Mouse (Mus musculus) stomach, embryonic 15.5 days (tissue): ENCODE data around the gene 4921524J17Rik. TPM values are rescaled to one million over a fixed set of nuclear protein-coding genes. Genes with fewer than 3 reads are reported as not detected.

Experiments
- ATAC-seq: fragments of 200-750 bp; cut with Nextera tagmentation; 2 replicates; pipeline ENCODE4 v1.8.0; 2017; ENCODE audit warnings: low read depth, moderate number of reproducible peaks, moderate TSS enrichment; ENCODE audit not compliant: insufficient read depth, low FRiP score
- H3K27ac ChIP-seq: fragments of 300-500 bp; sonication (generic); 2 replicates; pipeline ENCODE4 v1.5.1; 2015; ENCODE audit warnings: mild to moderate bottlenecking, inconsistent platforms
- H3K27me3 ChIP-seq: fragments of 300-500 bp; sonication (generic); replicated peaks from 2 replicates; pipeline ENCODE4 v1.6.1; 2015; ENCODE audit warnings: inconsistent platforms
- H3K36me3 ChIP-seq: fragments of 300-500 bp; sonication (generic); 2 replicates; pipeline ENCODE4 v1.6.1; 2015; ENCODE audit warnings: inconsistent platforms
- H3K4me1 ChIP-seq: fragments of 300-500 bp; sonication (generic); 2 replicates; pipeline ENCODE4 v1.6.1; 2015; ENCODE audit warnings: inconsistent platforms
- H3K4me2 ChIP-seq: fragments of 300-500 bp; sonication (generic); 2 replicates; pipeline ENCODE4 v1.6.1; 2015; ENCODE audit warnings: mild to moderate bottlenecking, inconsistent platforms
- H3K4me3 ChIP-seq: fragments of 300-500 bp; sonication (generic); replicated peaks from 2 replicates; pipeline ENCODE4 v1.5.1; 2015; ENCODE audit warnings: inconsistent platforms
- H3K9ac ChIP-seq: fragments of 300-500 bp; sonication (generic); 2 replicates; pipeline ENCODE4 v1.6.1; 2015; ENCODE audit warnings: inconsistent platforms
- H3K9me3 ChIP-seq: fragments of 300-500 bp; sonication (generic); 2 replicates; pipeline ENCODE4 v1.6.1; 2016; ENCODE audit warnings: inconsistent platforms
- WGBS: fragments of 180-500 bp; shearing (Covaris S2); methylation state at CpG from one replicate; pipeline ENCODE4 v1.1.7; 2015; 5-methylcytosine and 5-hydroxymethylcytosine counted together
- polyA plus RNA-seq: library from polyadenylated mRNA; unstranded; fragments of >200 nt; fragmentation: Nextera tagmentation; extraction: Ambion mirVana; gene quantifications from 2 replicates; pipeline ENCODE4 v1.2.1, GENCODE M21; 2015

4921524J17Rik gene
- polyA plus RNA-seq, 1 experiment from 2014 or later: 37.7 TPM

DNA sequence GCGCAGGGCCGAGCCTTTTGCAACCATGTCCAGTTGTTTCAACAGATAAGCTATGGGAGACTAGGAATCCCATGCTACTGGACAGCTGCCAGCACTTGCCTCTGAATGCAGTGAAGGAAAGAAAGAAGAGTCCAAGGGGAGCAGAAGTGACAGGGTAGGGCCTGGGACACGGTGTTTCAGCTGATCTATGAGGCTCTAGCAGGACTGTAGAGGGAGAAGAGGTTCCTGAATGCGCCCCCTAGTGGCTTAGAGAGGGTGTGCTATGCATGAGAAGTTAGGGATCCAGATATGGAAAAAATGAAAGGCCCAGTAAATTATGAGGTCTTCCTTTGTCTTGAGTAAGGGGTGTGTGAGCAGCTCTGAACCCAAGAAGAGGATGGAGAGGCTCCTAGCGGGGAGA lies 35.1 kb downstream of the 4921524J17Rik start:
- H3K9me3 ChIP-seq: no peaks in the 10 kb centered on the region
- no peak for ATAC-seq
- no peak overlapping the region for H3K27ac ChIP-seq
- H3K4me1 ChIP-seq: no peaks in the 10 kb centered on the region
- no peak overlapping the region for H3K9ac ChIP-seq
- WGBS: 53% methylated on average over 5 of the region's 5 CpGs
- no peaks in the 10 kb centered on the region for H3K27me3 ChIP-seq
- H3K4me3 ChIP-seq: no peak overlapping the region
- H3K4me2 ChIP-seq: no peak overlapping the region
- H3K36me3 ChIP-seq: no peaks in the 10 kb centered on the region

DNA sequence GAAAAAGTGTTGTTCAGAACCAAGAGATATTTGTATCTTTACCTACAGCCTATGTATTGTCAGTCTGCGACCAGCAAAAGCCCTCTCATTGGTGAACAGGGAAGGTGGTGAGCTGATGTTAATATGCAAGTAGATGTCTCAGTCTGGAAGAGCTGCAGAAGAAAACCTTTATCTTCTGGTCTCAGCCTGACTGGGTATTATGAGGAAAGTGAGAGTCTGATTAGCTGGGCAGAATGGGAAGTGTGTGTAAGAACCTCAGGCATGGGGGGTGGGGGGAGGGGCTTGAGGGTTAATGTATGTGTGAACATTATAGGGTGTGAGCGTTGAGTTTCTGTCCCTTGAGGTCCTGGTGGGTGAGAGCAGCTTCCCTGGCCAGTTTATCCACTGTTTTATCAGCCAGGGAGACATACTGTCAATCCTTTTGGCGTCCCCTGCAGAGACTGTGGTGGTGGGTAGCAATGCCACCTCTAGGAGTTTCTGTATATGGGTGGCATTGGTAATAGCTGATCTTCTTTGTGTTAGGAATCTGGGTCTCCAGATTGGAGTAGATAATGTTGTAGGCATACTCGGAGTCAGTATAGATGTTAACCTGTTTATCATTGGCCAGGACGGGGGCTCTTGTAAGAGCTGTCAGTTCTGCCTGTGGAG lies 36.1 kb downstream of the 4921524J17Rik start:
- H3K36me3 ChIP-seq: no peaks in the 10 kb centered on the region
- H3K9ac ChIP-seq: no peak overlapping the region
- WGBS: 74% methylated on average over 5 of the region's 5 CpGs
- H3K4me1 ChIP-seq: no peaks in the 10 kb centered on the region
- H3K4me3 ChIP-seq: no peak overlapping the region
- no peak overlapping the region for H3K4me2 ChIP-seq
- no peak overlapping the region for H3K27ac ChIP-seq
- ATAC-seq: no peak
- no peaks in the 10 kb centered on the region for H3K9me3 ChIP-seq
- H3K27me3 ChIP-seq: no peaks in the 10 kb centered on the region

DNA sequence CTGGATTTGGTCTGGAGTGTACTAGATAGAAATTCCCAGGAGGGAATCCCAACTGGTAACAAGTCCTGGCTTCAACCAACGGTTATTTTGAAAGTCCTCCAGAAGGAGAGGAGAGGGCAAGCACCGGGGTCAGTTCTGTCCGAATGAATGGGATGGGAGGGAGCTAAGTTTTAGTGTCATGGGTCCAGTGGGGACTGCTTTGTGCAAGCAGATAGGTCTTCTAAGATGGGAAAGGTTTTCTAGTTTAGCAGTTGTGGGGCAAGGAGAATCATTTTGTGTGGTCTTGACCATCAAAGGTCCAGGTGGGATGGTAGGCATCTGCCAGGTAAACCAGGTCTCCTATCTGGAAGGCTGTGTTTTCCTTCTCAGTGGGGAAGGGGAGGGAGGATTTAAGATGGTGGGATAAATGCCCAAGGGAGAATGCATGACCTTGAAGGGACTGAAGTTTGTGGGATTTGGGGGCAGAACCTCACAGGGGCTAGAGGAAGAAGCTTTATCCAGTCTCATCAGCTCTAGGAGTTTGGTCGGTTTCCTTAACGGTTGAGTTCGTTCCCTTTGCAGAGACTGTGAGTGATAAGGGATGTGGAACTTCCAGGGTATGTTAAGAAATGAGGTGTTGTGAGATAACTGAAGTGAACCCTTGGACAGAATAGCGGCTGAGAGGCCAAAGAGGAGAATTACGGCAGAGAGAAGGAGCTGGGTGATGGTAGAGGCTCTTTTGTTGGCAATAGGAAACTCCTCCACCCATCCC lies 36.8 kb downstream of the 4921524J17Rik start:
- Histone ChIP-seq H3K4me2 (no peak overlapping the region), H3K27me3 (no peaks in the 10 kb centered on the region), H3K36me3 (no peaks in the 10 kb centered on the region), H3K4me1 (no peaks in the 10 kb centered on the region), H3K9me3 (no peaks in the 10 kb centered on the region), H3K27ac (no peak overlapping the region), H3K4me3 (no peak overlapping the region), H3K9ac (no peak overlapping the region)
- 80% methylated on average over 8 of the region's 8 CpGs for WGBS
- no peak for ATAC-seq

DNA sequence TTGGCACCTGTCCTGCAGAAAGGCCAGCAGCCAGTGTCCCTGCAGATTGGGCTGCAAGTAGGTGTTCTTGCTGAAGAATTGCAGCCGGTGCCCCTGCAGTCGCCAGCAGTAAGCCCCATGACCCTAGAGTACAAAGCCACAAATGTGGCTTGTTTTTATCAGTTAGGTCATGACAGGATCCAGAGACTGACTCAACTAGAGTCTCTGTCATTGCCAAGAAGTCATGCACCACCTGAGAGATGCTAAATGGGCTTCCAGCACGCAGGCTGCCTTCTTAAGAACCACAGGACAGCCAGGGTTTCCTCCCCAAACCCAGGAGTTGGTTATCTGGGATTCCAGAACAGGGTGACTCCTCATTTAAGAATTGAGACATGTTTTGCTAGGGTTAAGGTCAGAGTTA lies 37.6 kb downstream of the 4921524J17Rik start:
- no peak for ATAC-seq
- H3K9ac ChIP-seq: no peak overlapping the region
- no peaks in the 10 kb centered on the region for H3K4me1 ChIP-seq
- no peak overlapping the region for H3K27ac ChIP-seq
- H3K4me3 ChIP-seq: no peak overlapping the region
- 74% methylated on average over 3 of the region's 3 CpGs for WGBS
- H3K36me3 ChIP-seq: no peaks in the 10 kb centered on the region
- H3K4me2 ChIP-seq: no peak overlapping the region
- H3K9me3 ChIP-seq: no peaks in the 10 kb centered on the region
- no peaks in the 10 kb centered on the region for H3K27me3 ChIP-seq

DNA sequence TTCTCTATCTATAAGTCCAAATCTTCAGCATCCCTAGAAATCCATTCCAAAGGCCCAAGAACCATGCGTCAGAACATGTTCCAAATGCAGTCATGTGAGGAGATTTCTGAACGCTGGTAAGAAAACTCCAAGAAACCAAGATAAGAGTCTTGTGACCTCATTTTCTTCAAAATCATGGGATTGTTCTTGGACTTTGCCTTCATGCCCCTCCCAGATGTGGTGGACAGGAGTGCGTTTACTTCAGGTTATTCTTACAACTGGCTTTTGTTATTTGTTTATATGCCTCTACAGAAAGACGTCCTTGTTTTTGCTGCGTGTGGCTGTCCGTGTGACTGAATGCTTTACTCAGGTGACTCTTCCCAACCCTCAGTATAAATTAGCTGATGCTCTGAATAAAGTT lies 39.4 kb downstream of the 4921524J17Rik start:
- WGBS: 84% methylated on average over 6 of the region's 6 CpGs
- H3K4me2 ChIP-seq: no peak overlapping the region
- H3K9me3 ChIP-seq: no peaks in the 10 kb centered on the region
- no peaks in the 10 kb centered on the region for H3K27me3 ChIP-seq
- no peak overlapping the region for H3K4me3 ChIP-seq
- H3K4me1 ChIP-seq: no peaks in the 10 kb centered on the region
- H3K27ac ChIP-seq: no peak overlapping the region
- H3K9ac ChIP-seq: no peak overlapping the region
- H3K36me3 ChIP-seq: no peaks in the 10 kb centered on the region
- ATAC-seq: no peak

DNA sequence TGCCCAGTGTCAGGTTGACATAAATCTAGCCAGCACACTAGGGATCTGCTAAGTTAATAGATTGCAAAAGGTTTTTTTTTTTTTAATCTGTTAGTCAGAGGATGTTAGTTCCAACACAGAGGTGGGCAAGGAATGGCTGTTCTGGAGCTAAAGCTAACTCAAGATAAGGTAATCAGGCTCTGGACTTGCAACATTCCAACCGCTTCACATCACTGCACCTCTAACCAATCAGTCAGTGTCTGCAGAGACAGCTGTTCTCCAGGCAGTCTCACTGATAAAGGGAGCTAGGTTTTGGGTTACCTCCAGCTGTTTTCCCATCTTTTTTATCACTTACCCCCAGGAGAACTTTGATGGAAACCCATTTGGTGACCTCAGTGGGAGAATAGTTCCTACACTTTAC lies 41.2 kb downstream of the 4921524J17Rik start:
- no peaks in the 10 kb centered on the region for H3K9me3 ChIP-seq
- no peak overlapping the region for H3K9ac ChIP-seq
- H3K4me3 ChIP-seq: no peak overlapping the region
- no peak overlapping the region for H3K4me2 ChIP-seq
- no peaks in the 10 kb centered on the region for H3K27me3 ChIP-seq
- H3K4me1 ChIP-seq: no peaks in the 10 kb centered on the region
- no peak for ATAC-seq
- H3K27ac ChIP-seq: no peak overlapping the region
- no peaks in the 10 kb centered on the region for H3K36me3 ChIP-seq
- WGBS: 36% methylated on average over 1 of the region's 1 CpGs

DNA sequence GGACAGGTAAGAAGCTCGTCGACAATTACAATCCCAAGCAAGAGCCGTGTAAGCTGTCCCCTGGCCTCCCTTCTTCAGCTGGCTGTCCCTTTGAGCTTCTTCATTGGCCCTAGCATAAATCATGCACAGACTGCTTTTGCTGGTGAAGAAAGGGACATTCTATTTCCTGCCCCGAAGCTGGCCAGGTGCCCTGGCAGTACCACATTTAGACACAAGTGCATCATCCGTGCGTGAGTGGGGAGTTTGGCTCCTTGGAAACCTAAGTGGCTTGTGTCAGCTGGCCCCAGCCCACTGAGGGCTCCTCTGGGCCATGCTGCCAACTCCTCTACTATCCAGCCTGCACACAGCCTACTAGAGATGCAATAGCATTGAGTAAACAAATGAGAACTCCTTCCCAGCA lies 46.4 kb downstream of the 4921524J17Rik start, which contains the start of gene Mylk3:
Gene Mylk3 (minus strand): TSS at position 141 of the 400 bp plus-strand sequence.
- H3K9me3 ChIP-seq: no peaks in the 10 kb centered on the region
- H3K4me2 ChIP-seq: no peak within 1 kb of the TSS
- no peaks in the 10 kb centered on the region for H3K36me3 ChIP-seq
- no peaks in the 10 kb centered on the region for H3K27me3 ChIP-seq
- no peak for ATAC-seq
- H3K4me3 ChIP-seq: no peak within 1 kb of the TSS
- no peak within 1 kb of the TSS for H3K27ac ChIP-seq
- H3K9ac ChIP-seq: no peak within 1 kb of the TSS
- H3K4me1 ChIP-seq: no peaks in the 10 kb centered on the region; the same call in 1 of the 2 replicates
- WGBS: 72% methylated on average over 6 of the region's 6 CpGs

DNA sequence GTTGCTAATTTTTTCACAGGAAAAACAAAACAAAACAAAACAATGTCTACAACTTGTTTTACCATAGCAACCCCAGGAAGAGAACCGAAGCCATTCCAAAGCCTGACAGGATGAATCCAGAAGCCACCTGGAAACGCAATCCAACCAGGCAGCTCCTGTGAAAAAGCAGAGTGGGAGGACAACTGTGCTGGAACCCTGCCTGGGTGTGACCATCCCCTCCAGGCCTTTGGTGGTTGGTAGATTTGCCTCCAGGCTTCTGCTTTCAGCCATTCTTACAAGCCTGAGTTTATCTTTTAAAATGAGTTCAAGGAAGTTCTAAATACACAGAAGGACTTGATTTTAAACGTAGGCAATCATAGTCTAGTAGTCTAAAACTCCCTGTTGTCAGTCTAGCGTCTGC lies 50.7 kb downstream of the 4921524J17Rik start:
- 0 out of 2 replicates have a peak overlapping the region, but pooled peaks have one; percentile 33 for H3K27ac ChIP-seq
- ATAC-seq: no peak
- no peak overlapping the region for H3K4me2 ChIP-seq
- H3K9ac ChIP-seq: no peak overlapping the region
- peaks cover 15% of the 10 kb centered on the region for H3K4me1 ChIP-seq
- no peaks in the 10 kb centered on the region for H3K36me3 ChIP-seq
- H3K9me3 ChIP-seq: no peaks in the 10 kb centered on the region
- no peak overlapping the region for H3K4me3 ChIP-seq
- 56% methylated on average over 4 of the region's 4 CpGs for WGBS
- no peaks in the 10 kb centered on the region for H3K27me3 ChIP-seq

DNA sequence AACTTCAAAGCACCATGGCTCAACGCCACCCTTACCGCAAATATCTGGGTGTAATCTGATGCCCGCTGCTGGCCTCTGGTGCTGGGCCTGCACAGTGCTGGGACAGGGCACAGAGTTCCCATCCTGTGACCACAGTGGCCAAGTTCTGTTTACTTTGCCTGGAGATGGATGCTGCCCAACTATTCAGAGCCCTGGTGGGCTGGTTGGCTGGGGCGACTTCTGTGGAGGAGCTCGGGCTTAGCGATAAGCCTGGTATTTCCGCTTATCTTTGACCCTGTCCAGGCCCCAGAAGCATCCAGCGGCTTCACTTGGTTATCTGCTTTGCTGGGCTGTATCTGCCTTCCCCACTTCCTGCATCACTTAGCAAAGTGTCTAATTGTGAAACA lies 51.8 kb downstream of the 4921524J17Rik start:
- Histone ChIP-seq H3K4me2 (no peak overlapping the region), H3K9ac (no peak overlapping the region), H3K4me3 (no peak overlapping the region), H3K27me3 (no peaks in the 10 kb centered on the region), H3K4me1 (peaks cover 15% of the 10 kb centered on the region), H3K36me3 (no peaks in the 10 kb centered on the region), H3K9me3 (no peaks in the 10 kb centered on the region), H3K27ac (no peak overlapping the region)
- peak; percentile 89 for ATAC-seq
- 39% methylated on average over 8 of the region's 8 CpGs for WGBS

DNA sequence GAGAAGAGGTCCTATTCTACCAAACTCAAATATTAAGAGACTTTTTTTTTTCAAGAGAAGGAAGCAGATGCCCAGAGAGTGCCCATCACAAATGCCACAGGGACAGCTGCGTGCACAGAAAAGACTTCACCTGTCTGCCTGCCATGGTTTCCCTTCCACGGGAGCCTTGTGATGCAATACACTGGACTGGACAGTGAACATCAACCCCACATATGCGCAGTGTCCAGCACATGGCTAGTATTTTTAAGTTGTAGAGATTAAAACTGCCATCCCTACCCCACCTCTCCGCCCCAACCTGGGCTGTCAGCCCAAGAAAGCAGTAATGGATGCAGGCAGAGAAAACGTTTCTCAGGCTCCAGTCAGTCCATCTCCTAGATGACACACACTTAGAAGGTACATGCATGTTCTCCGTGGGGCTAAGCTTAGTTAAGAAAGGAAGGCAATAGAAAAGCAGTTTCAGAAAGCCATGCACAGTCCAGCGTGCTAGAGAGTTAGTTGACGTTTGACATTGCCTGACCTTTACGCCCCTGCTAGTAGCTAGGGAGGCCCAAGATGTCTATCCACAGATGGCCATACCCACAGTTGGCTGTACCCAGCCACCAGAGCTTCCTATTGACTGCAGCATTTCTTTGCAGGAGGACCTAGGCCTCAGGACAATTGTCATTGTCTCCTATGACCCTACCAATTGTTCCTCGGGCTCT lies 52.4 kb downstream of the 4921524J17Rik start:
- Histone ChIP-seq H3K27me3 (no peaks in the 10 kb centered on the region), H3K4me1 (peaks cover 15% of the 10 kb centered on the region), H3K4me2 (no peak overlapping the region), H3K9me3 (no peaks in the 10 kb centered on the region), H3K36me3 (no peaks in the 10 kb centered on the region), H3K9ac (no peak overlapping the region), H3K27ac (no peak overlapping the region; the same call in 1 of the 2 replicates), H3K4me3 (no peak overlapping the region)
- peak; percentile 26; the same call in 1 of the 2 replicates for ATAC-seq
- WGBS: 67% methylated on average over 10 of the region's 10 CpGs

DNA sequence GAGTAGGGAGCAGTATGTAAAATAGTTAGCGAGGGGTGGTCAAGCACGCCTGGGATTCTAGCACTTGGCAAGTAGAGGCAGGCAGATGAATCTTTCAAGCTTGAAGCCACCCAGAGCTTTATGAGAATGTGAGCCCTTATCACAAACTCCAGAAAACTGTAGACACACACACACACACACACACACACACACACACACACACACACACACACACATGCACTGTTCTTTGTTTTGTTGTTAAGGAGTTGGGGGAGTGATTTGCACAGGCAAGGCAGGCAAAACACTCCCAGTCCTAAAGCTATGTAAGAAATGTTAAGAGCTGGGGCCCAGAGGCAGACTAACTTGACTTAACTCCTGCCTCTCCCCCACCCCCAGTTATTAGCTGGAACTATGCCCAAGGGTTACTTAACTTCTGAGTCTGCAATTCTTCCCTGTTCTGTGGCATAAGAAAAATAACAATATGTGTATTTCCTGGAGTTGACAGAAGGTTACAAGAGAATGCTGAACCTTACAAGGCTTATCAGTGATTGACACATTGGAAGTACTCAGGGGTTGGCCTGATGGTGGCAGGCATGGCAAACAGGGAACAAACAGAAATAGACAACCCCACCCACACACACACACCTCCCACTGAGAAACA lies 53.4 kb downstream of the 4921524J17Rik start:
- H3K27ac ChIP-seq: peak overlapping the region; percentile 74
- H3K36me3 ChIP-seq: no peaks in the 10 kb centered on the region
- H3K9me3 ChIP-seq: no peaks in the 10 kb centered on the region
- H3K4me3 ChIP-seq: no peak overlapping the region
- no peak overlapping the region for H3K9ac ChIP-seq
- H3K4me2 ChIP-seq: no peak overlapping the region
- peaks cover 15% of the 10 kb centered on the region for H3K4me1 ChIP-seq
- H3K27me3 ChIP-seq: no peaks in the 10 kb centered on the region
- ATAC-seq: peak; percentile 84
- WGBS: 8% methylated on average over 2 of the region's 2 CpGs

DNA sequence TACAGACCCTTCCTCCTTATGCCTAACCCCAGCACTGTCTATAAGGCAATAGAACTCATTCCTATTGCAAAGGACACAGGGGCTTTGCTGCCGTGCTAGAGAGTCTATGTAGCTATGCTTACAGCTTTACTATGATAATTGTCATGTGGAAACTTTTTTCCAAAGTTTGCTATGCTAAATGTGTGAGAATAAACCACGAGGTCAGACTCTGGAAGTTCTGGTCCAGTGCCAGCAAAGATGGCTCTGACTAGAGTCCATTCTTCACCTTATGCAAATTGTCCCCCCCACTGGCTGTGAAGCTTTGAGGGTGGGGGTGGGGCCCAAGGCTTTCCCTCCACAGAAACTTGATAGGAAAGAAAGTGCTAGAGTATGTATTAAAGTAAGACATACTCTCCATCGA lies 56.1 kb downstream of the 4921524J17Rik start:
- ATAC-seq: no peak
- no peak overlapping the region for H3K27ac ChIP-seq
- H3K4me1 ChIP-seq: peaks cover 15% of the 10 kb centered on the region
- no peak overlapping the region for H3K4me3 ChIP-seq
- 54% methylated on average over 3 of the region's 3 CpGs for WGBS
- no peak overlapping the region for H3K4me2 ChIP-seq
- no peaks in the 10 kb centered on the region for H3K36me3 ChIP-seq
- H3K9me3 ChIP-seq: no peaks in the 10 kb centered on the region
- H3K9ac ChIP-seq: no peak overlapping the region
- H3K27me3 ChIP-seq: no peaks in the 10 kb centered on the region
